Mouse (Mus musculus) adrenal gland, adult 10 weeks (tissue): ENCODE data around the gene Cyb5r4. TPM values are rescaled to one million over a fixed set of nuclear protein-coding genes. Genes with fewer than 3 reads are reported as not detected.

Source experiments
- polyA plus RNA-seq: library from polyadenylated mRNA; stranded (reverse); fragments of 350-450 nt; fragmentation: Illumina TruSeq; extraction: RNeasy Lipid Tissue Mini Kit (QIAGEN cat#74804); gene quantifications from one replicate; pipeline ENCODE4 v1.2.3, GENCODE M21; 2014; ENCODE audit warnings: low read depth, low replicate concordance

The Cyb5r4 gene
- 205 TPM for polyA plus RNA-seq

DNA sequence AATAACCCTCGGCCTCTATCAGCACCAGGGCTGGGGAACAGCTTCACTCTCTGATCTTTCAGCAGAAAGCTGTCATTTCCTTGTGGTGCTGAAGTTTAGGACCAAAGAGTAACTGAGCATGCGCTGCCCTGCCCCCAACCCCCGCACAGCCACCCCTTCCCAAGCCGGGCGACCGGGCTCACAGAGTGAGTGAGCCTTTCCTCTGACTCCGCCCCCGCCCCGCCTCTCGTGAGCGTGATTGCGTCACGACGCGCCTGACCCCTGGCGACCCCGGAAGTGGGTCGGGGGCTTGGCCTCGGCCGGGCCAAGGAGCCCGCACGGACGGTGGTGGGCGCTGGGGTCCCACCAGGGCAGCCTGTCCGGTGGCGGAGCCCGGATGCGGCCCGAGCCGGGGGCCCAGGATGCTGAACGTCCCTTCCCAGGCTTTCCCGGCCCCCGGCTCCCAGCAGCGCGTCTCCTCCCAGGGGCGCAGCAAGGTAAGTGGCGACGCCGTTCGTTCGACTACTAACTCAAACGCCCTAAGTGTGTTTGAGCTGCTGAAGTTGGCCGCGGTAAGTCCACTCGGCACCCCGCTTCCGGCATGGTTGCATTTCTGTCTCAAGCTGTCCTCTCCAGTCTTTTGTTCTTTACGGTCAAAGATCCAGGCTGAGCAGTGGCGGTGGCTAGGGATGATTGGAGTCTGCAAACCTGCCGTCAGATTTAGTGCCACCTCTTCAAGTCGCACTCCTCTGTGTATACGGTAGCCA lies at the start of gene Cyb5r4:
Gene Cyb5r4, plus strand, starts transcription at position 237 of the 746 bp plus-strand sequence.

DNA sequence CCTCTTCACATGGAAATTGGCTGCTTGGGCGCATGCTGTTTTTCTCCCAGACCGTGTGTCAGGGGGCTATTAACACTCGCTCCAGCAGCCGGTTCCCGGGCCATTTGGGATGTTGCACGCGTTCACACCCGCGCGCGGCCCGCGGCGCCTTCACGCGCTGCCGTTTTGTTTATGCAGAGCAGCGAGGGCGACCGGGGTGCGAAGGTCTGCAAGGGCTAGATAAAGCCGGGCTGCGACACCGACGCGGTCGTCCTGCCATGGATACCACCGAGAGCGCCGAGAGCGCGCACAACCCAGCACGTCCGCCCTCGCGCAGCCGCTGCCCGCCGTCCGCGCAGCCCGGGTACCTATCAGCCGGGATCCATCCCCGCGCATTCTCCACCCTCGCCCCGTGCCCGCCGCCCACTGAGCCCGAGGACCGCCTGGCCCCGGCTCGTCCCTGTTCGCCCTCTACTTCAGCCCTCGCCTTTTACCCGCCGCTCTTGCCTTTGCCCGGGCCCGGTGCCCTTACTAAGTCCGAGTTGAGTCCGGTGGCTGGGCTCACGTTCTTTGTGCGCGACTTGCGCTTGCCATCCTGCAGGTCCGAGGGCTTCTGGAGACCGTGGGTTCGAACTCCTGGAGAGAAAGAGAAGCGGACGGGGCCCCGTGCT lies 6.4 kb upstream of the Cyb5r4 start, which contains the start of gene Ripply2:
Gene Ripply2, plus strand, starts transcription at position 250 of the 650 bp plus-strand sequence.

Other genes with a start within 250 kb of the Cyb5r4 start
- 78.4 TPM for gene Snap91, start 141.4 kb upstream of the Cyb5r4 start, polyA plus RNA-seq
- not detected for gene Ripply2, start 6.5 kb upstream of the Cyb5r4 start, polyA plus RNA-seq
- not detected for gene Mrap2, start 122.3 kb downstream of the Cyb5r4 start, polyA plus RNA-seq
- gene Cep162, start 233.5 kb downstream of the Cyb5r4 start, polyA plus RNA-seq: 11.6 TPM